10 mouse cellular contexts compared by ENCODE assay signal in genomic region chr3:65858741-65859348, GRCm38 (mm10).
DNase-seq lines count a peak whose midpoint lies in the region; ATAC-seq lines count a peak whose summit lies in the region.
"Had no signal": no experiment of that assay in that cellular context is flagged by ENCODE, and none has a peak within 500 bp of the region (broad histone marks: within the 10 kb centered on the region; RNA-seq: fewer than 3 reads in every experiment).

No protein-coding gene starts in this region.

- H3K4me2 ChIP-seq in heart, embryonic 15.5 days: peak overlapping the region; percentile 22; the same call in 1 of the 2 replicates
- H3K4me2 ChIP-seq in intestine, embryonic 15.5 days (replicated peaks): no peak overlapping the region; the same call in 1 of the 2 replicates
- H3K4me2 ChIP-seq in liver, embryonic 15.5 days: no peak overlapping the region

- H3K9ac ChIP-seq in heart, embryonic 15.5 days: no peak overlapping the region
- no peak overlapping the region for H3K9ac ChIP-seq in intestine, embryonic 15.5 days
- no peak overlapping the region for H3K9ac ChIP-seq in liver, embryonic 15.5 days

- H3K36me3 ChIP-seq in heart, embryonic 15.5 days: no peaks in the 10 kb centered on the region
- no peaks in the 10 kb centered on the region for H3K36me3 ChIP-seq in intestine, embryonic 15.5 days
- H3K36me3 ChIP-seq in liver, embryonic 15.5 days (replicated peaks): no peaks in the 10 kb centered on the region
- H3K36me3 ChIP-seq: G1E had no signal

- H3K4me1 ChIP-seq in heart, embryonic 15.5 days (replicated peaks): peaks cover 38% of the 10 kb centered on the region
- peaks cover 22% of the 10 kb centered on the region for H3K4me1 ChIP-seq in intestine, embryonic 15.5 days (replicated peaks)
- H3K4me1 ChIP-seq in liver, embryonic 15.5 days (replicated peaks): peaks cover 9% of the 10 kb centered on the region; the same call in 1 of the 2 replicates

- no peak overlapping the region for H3K27ac ChIP-seq in heart, embryonic 15.5 days
- H3K27ac ChIP-seq in intestine, embryonic 15.5 days: no peak overlapping the region
- H3K27ac ChIP-seq in liver, embryonic 15.5 days (replicated peaks): no peak overlapping the region

- DNase-seq in heart, adult 8-10 months (ENCODE audit: low spot score): no peak
- DNase-seq in embryo, embryonic 10.5 days (ENCODE audit: low spot score): peak; percentile 79
- DNase-seq in spleen, postnatal 10 days (ENCODE audit: low spot score in 2 of 2): no peak
- no peak for DNase-seq in left cerebral cortex, postnatal 36 days (ENCODE audit: low spot score in 2 of 2)
- DNase-seq in right cerebral cortex, adult 18-20 months: no peak
- DNase-seq: cerebellum, adult 18-20 months had no signal

- no peaks in the 10 kb centered on the region for H3K27me3 ChIP-seq in heart, embryonic 15.5 days
- H3K27me3 ChIP-seq in intestine, embryonic 15.5 days (replicated peaks): 0 out of 2 replicates have a peak, but pooled peaks cover 2% of the 10 kb centered on the region
- H3K27me3 ChIP-seq in liver, embryonic 15.5 days: no peaks in the 10 kb centered on the region

- WGBS in heart, embryonic 15.5 days: 15% methylated on average over 13 of the region's 13 CpGs
- WGBS in intestine, embryonic 15.5 days: 23% methylated on average over 13 of the region's 13 CpGs
- 42% methylated on average over 13 of the region's 13 CpGs for WGBS in liver, embryonic 15.5 days (ENCODE audit: insufficient replicate concordance)

- H3K9me3 ChIP-seq in heart, embryonic 15.5 days (replicated peaks): no peaks in the 10 kb centered on the region
- no peaks in the 10 kb centered on the region for H3K9me3 ChIP-seq in intestine, embryonic 15.5 days
- no peaks in the 10 kb centered on the region for H3K9me3 ChIP-seq in liver, embryonic 15.5 days (replicated peaks)
- H3K9me3 ChIP-seq: G1E had no signal

- intact Hi-C loops in left cerebral cortex, postnatal 36 days (cut with DNase I): no loop called here

- H3K4me3 ChIP-seq in heart, embryonic 15.5 days: no peak overlapping the region
- H3K4me3 ChIP-seq in intestine, embryonic 15.5 days (replicated peaks): no peak overlapping the region
- no peak overlapping the region for H3K4me3 ChIP-seq in liver, embryonic 15.5 days (replicated peaks)

- ATAC-seq in heart, embryonic 15.5 days (replicated peaks; ENCODE audit: insufficient number of reproducible peaks, insufficient read depth, low FRiP score, low read depth): no peak
- peak; percentile 31; the same call in 1 of the 2 replicates for ATAC-seq in intestine, embryonic 15.5 days
- 0 out of 2 replicates have a peak, but pooled peaks have one; percentile 22 for ATAC-seq in liver, embryonic 15.5 days (ENCODE audit: insufficient read depth)
